Mouse (Mus musculus): Measurements from ENCODE around the gene Ap5z1. TPM values are rescaled to one million over a fixed set of nuclear protein-coding genes. Genes with fewer than 3 reads are reported as not detected.

Gene Ap5z1
- polyA plus RNA-seq, 2 experiments, result 8.8 to 23.2 TPM

DNA sequence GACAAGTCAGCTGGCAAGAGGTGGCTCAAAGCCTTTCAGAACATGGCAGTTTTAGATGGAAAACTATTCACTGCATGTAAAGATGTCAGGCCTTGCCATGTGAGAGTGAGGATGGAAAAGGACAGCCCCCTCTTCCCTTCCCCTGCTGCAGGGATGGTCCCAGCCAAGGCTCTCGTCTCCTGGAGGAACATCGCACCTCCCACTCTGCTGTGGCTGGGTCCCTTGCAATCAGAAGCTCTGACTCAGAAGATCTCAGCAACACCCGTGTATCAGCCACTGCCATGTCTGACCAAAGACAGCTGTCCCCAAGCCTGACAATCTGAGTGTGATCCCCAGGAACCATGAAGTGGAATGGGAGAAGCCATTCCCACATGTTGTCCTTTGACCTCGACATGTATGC lies 48.4 kb downstream of the Ap5z1 start:
- Histone ChIP-seq H3K9me3 (ENCODE audit: control insufficient read depth, low read length) (no peaks in the 10 kb centered on the region), H3K27me3 (ENCODE audit: control insufficient read depth, insufficient read depth, low read length) (no peaks in the 10 kb centered on the region), H3K4me2 (replicated peaks; ENCODE audit: low read depth, low read length, severe bottlenecking) (no peak overlapping the region), H3K9ac (ENCODE audit: low read depth, low read length, severe bottlenecking) (no peak overlapping the region), H3K4me1 (ENCODE audit: control insufficient read depth, insufficient read depth, low read length) (peaks cover 8% of the 10 kb centered on the region), H3K27ac (replicated peaks; ENCODE audit: low read depth, low read length) (no peak overlapping the region), H3K36me3 (ENCODE audit: control insufficient read depth, insufficient read depth, low read length) (no peaks in the 10 kb centered on the region), H3K4me3 (replicated peaks; ENCODE audit: low read length) (no peak overlapping the region)
- ATAC-seq (ENCODE audit: low FRiP score, low read depth) (no peak), DNase-seq (ENCODE audit: low spot score) (no peak)
- TF ChIP-seq POLR2A (IDR thresholded peaks at IDR 0.05; ENCODE audit: borderline replicate concordance, extremely low read depth, insufficient read depth, insufficient read length), result no peak
- 58% methylated on average over 3 of the region's 4 CpGs for WGBS

DNA sequence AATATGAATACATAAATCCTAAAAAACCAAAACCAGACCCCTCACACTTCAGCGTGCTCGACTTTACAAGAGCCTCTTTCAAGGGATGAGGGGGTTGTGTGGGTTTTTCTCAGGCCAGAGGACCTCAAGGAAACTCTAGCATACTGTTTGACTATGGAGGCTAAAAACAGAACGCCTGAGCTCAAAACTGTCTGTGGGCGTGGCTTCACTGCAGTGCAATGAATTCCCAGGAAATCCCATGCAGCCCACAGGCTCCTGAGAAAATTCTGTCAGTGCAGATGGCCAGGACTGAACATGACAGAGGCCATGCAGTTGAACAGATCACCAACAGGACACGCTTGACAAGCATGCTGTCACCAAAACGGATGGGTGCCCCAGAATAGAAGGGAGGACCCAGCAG lies 55.2 kb downstream of the Ap5z1 start:
- 41% methylated on average over 6 of the region's 6 CpGs for WGBS
- Histone ChIP-seq H3K4me1 (ENCODE audit: control insufficient read depth, insufficient read depth, low read length) (0 out of 2 replicates have a peak, but pooled peaks cover 6% of the 10 kb centered on the region), H3K4me2 (replicated peaks; ENCODE audit: low read depth, low read length, severe bottlenecking) (no peak overlapping the region), H3K9ac (ENCODE audit: low read depth, low read length, severe bottlenecking) (no peak overlapping the region), H3K36me3 (ENCODE audit: control insufficient read depth, insufficient read depth, low read length) (no peaks in the 10 kb centered on the region), H3K4me3 (replicated peaks; ENCODE audit: low read length) (no peak overlapping the region), H3K9me3 (ENCODE audit: control insufficient read depth, low read length) (no peaks in the 10 kb centered on the region), H3K27me3 (ENCODE audit: control insufficient read depth, insufficient read depth, low read length) (no peaks in the 10 kb centered on the region), H3K27ac (replicated peaks; ENCODE audit: low read depth, low read length) (no peak overlapping the region)
- no peak for ATAC-seq (ENCODE audit: low FRiP score, low read depth)
- TF ChIP-seq POLR2A (IDR thresholded peaks at IDR 0.05; ENCODE audit: borderline replicate concordance, extremely low read depth, insufficient read depth, insufficient read length), result no peak
- DNase-seq (ENCODE audit: low spot score), result no peak

DNA sequence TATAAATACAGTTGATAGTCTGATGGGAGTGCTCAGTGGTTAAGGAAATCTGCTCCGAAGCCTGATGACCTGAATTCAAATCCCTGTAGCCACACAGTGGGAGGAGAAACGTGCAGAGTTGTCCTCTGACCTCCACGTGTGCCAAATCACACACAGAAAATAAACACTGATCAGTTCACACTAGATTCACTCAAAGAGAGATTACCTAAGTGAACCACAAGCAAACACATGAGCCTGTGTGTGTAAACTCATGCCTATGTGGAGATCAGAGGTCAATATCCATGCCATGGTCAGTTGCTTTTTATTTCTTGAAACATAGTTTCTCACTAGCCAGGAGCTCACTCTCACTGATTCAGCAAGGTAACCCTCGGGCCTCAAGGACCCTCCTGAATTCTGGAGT lies 56.6 kb downstream of the Ap5z1 start:
- no peak for ATAC-seq (ENCODE audit: low FRiP score, low read depth)
- no peaks in the 10 kb centered on the region for H3K27me3 ChIP-seq (ENCODE audit: control insufficient read depth, insufficient read depth, low read length)
- no peak for TF ChIP-seq POLR2A (IDR thresholded peaks at IDR 0.05; ENCODE audit: borderline replicate concordance, extremely low read depth, insufficient read depth, insufficient read length)
- DNase-seq (ENCODE audit: low spot score), result no peak
- H3K27ac ChIP-seq (replicated peaks; ENCODE audit: low read depth, low read length), result no peak overlapping the region
- no peak overlapping the region for H3K9ac ChIP-seq (ENCODE audit: low read depth, low read length, severe bottlenecking)
- H3K4me3 ChIP-seq (replicated peaks; ENCODE audit: low read length), result no peak overlapping the region
- WGBS, result 74% methylated on average over 4 of the region's 4 CpGs
- no peak overlapping the region for H3K4me2 ChIP-seq (replicated peaks; ENCODE audit: low read depth, low read length, severe bottlenecking)
- H3K36me3 ChIP-seq (ENCODE audit: control insufficient read depth, insufficient read depth, low read length), result no peaks in the 10 kb centered on the region
- H3K9me3 ChIP-seq (ENCODE audit: control insufficient read depth, low read length), result no peaks in the 10 kb centered on the region
- H3K4me1 ChIP-seq (ENCODE audit: control insufficient read depth, insufficient read depth, low read length), result 0 out of 2 replicates have a peak, but pooled peaks cover 6% of the 10 kb centered on the region

DNA sequence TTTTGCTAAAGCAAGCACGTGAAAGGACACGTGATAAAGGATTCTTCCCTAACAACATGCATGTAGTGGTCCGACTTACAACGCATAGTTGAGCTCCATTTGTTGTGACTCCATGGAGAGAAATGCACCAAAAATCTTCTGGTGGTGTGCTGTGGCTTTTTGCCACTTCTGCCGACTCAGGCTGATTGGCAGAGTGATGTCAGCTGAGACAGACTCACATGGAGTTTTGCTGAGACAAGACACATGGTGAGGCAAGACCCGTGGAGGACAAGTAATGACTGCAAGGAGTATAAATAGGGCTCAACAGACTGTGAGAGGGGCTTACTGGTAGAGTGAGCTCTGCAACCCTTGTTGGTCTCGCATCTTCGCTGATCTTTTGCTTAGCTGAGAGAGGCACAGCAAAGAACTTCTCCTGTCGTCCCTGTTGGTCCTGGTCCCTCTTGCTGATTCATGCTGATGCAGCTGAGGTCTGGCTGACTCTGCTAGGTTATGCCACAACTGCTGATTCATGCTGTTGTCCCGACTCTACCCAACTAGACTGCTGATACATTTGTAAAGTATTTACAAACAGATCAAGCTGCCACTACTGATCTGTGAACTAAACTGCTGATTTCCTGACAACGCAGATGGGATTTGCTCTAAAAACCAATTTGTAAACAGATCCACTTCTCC lies 57.6 kb downstream of the Ap5z1 start:
- 79% methylated on average over 11 of the region's 11 CpGs for WGBS
- 0 out of 2 replicates have a peak, but pooled peaks cover 6% of the 10 kb centered on the region for H3K4me1 ChIP-seq (ENCODE audit: control insufficient read depth, insufficient read depth, low read length)
- DNase-seq (ENCODE audit: low spot score) (no peak), ATAC-seq (ENCODE audit: low FRiP score, low read depth) (no peak)
- H3K4me2 ChIP-seq (replicated peaks; ENCODE audit: low read depth, low read length, severe bottlenecking), result no peak overlapping the region
- H3K36me3 ChIP-seq (ENCODE audit: control insufficient read depth, insufficient read depth, low read length), result no peaks in the 10 kb centered on the region
- TF ChIP-seq POLR2A (IDR thresholded peaks at IDR 0.05; ENCODE audit: borderline replicate concordance, extremely low read depth, insufficient read depth, insufficient read length), result no peak
- H3K4me3 ChIP-seq (replicated peaks; ENCODE audit: low read length), result no peak overlapping the region
- H3K9ac ChIP-seq (ENCODE audit: low read depth, low read length, severe bottlenecking), result no peak overlapping the region
- H3K27me3 ChIP-seq (ENCODE audit: control insufficient read depth, insufficient read depth, low read length), result no peaks in the 10 kb centered on the region
- H3K27ac ChIP-seq (replicated peaks; ENCODE audit: low read depth, low read length), result no peak overlapping the region
- H3K9me3 ChIP-seq (ENCODE audit: control insufficient read depth, low read length), result no peaks in the 10 kb centered on the region

DNA sequence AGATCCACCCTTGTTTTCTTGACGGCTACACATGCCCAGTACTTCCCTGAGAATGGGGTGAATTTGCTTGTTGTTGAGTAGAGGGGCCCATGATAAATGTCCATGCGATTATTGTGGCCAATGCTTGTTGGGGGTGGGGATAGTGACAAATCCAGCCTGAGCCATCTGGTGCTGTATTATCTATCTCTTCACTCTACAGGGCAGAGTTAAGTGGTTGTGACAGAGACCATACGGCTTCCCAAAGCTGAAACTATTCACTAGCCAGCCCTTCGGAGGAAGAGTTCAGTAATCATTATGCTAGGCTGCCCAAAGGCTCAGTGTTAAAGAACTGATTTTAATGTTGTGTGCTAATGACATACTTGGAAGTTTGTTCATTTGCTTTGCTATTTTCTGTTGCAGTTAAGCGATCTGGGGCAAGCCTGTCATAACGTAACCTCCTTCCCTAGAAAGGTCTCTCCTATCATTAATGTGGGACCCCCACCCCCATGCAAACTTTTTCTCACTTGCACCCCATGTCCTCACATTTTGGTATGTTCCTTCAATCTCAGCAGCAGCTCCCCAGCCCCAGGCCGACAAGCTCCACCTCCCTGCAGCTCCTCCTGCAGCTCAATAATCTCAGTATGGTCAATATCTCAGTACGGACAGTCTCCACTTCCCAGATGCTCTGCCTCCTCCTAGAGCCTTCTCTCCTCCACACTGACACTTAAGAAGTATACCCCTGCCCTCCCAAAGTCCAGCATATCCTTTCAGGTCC lies 61.1 kb downstream of the Ap5z1 start:
- no peak for DNase-seq (ENCODE audit: low spot score)
- ATAC-seq (ENCODE audit: low FRiP score, low read depth), result no peak
- no peaks in the 10 kb centered on the region for H3K9me3 ChIP-seq (ENCODE audit: control insufficient read depth, low read length)
- peaks cover 3% of the 10 kb centered on the region; the same call in 1 of the 2 replicates for H3K27me3 ChIP-seq (ENCODE audit: control insufficient read depth, insufficient read depth, low read length)
- no peak overlapping the region for H3K4me2 ChIP-seq (replicated peaks; ENCODE audit: low read depth, low read length, severe bottlenecking)
- H3K36me3 ChIP-seq (ENCODE audit: control insufficient read depth, insufficient read depth, low read length), result no peaks in the 10 kb centered on the region
- no peak overlapping the region for H3K9ac ChIP-seq (ENCODE audit: low read depth, low read length, severe bottlenecking)
- H3K4me3 ChIP-seq (replicated peaks; ENCODE audit: low read length), result no peak overlapping the region
- H3K27ac ChIP-seq (replicated peaks; ENCODE audit: low read depth, low read length), result no peak overlapping the region
- no peaks in the 10 kb centered on the region for H3K4me1 ChIP-seq (ENCODE audit: control insufficient read depth, insufficient read depth, low read length)
- WGBS, result 77% methylated on average over 8 of the region's 8 CpGs
- no peak for TF ChIP-seq POLR2A (IDR thresholded peaks at IDR 0.05; ENCODE audit: borderline replicate concordance, extremely low read depth, insufficient read depth, insufficient read length)

Other genes starting within 250 kb of the Ap5z1 start
- 18.6 and 22.1 TPM in 2 replicates for gene Foxk1, start 62.4 kb upstream of the Ap5z1 start, polyA plus RNA-seq (2012; rRNA removed)
- 6.0 and 6.7 TPM in 2 replicates for gene Foxk1, start 62.4 kb upstream of the Ap5z1 start, polyA plus RNA-seq (2014; fragmentation: Nextera tagmentation; extraction: Ambion mirVana)
- 0.18 and 0.29 TPM in 2 replicates for gene Papolb, start 66.1 kb downstream of the Ap5z1 start, polyA plus RNA-seq (2012; rRNA removed)
- gene Papolb, start 66.1 kb downstream of the Ap5z1 start, polyA plus RNA-seq (2014; fragmentation: Nextera tagmentation; extraction: Ambion mirVana), result 0.18 TPM in 2 replicates
- 7.4 and 9.9 TPM in 2 replicates for gene Radil, start 87.2 kb downstream of the Ap5z1 start, polyA plus RNA-seq (2012; rRNA removed)
- 4.4 and 5.7 TPM in 2 replicates for gene Radil, start 87.2 kb downstream of the Ap5z1 start, polyA plus RNA-seq (2014; fragmentation: Nextera tagmentation; extraction: Ambion mirVana)
- gene Mmd2, start 144.9 kb downstream of the Ap5z1 start, polyA plus RNA-seq (2012; rRNA removed), result 1.1 and 1.2 TPM in 2 replicates
- gene Mmd2, start 144.9 kb downstream of the Ap5z1 start, polyA plus RNA-seq (2014; fragmentation: Nextera tagmentation; extraction: Ambion mirVana), result 1.5 and 2.0 TPM in 2 replicates
- 37.4 and 45.9 TPM in 2 replicates for gene Wipi2, start 163.8 kb downstream of the Ap5z1 start, polyA plus RNA-seq (2012; rRNA removed)
- 50.4 and 52.9 TPM in 2 replicates for gene Wipi2, start 163.8 kb downstream of the Ap5z1 start, polyA plus RNA-seq (2014; fragmentation: Nextera tagmentation; extraction: Ambion mirVana)
- gene Slc29a4, start 228.6 kb downstream of the Ap5z1 start, polyA plus RNA-seq (2012; rRNA removed), result 8.0 and 11.6 TPM in 2 replicates
- 5.8 and 7.6 TPM in 2 replicates for gene Slc29a4, start 228.6 kb downstream of the Ap5z1 start, polyA plus RNA-seq (2014; fragmentation: Nextera tagmentation; extraction: Ambion mirVana)